Mouse (Mus musculus): ENCODE measurements around the gene Scaf4.
"Not testable (repeated sequence)": the region's sequence is repeated elsewhere in the genome, so short reads cannot be mapped to it uniquely, and the experiment has no call there.

Gene Scaf4

DNA sequence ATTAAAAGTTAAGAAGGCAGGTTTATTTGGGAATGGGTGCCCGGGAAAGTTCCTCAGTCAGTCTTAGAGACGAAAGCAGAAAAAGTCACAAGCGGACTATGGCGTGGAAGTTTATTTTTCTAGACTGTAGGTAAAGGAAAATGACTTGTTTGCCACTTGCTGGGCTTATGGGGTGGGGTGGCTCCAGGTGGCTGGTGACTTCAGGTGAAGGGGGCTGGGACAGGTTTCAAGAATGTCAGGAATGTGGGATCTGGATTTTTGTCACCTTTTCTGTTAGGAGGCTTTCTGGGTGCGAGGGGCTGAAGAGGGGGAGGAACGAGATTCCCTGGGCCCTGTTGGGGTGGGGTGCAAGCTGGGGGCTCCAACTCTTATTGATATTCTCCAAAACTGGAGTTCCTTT is 7.4 kb upstream of the Scaf4 start:
- DNase-seq (ENCODE audit: low spot score in 2 of 2): no peak

DNA sequence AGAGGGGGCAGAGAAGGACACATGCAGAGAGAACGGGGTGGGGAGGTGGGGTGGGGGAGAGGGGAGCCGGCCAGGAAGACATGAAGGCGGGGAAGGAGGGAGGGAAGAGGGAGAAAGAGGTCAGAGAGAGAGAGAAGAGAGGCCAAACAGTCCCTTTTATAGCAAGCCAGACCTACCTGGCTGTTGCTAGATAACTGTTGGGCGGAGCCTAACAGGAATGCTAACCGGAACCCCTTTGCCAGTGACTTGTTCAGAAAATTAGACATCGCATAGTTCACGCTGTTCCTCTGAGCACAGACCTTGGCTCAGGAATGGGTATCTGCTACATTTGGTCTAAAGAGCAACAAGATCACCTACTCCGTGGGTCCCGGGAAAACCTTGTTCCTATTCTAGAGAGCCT is 6.7 kb upstream of the Scaf4 start:
- DNase-seq (ENCODE audit: low spot score in 2 of 2): no peak

DNA sequence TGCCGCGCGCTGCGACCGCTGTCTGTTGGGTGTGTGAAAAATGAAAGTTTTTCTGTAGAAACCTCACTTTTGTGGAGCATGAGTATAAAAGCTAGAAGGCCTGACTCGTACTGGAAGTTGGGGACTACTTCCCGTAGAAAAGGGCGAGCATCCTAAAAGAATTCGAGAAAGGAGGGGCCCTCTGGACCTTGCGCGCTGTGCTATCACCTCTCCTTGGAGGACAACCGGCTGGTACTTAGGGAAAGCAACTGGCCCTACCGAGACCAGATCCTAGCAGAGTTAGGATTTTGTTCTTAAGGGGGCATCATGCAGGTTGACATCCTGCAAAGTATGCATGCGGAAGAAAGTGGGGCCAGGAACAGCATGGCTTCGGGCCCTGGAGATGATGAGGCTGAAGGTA is 613 bp upstream of the Scaf4 start:
- peak in 1 of 2 experiments; percentile 12 for DNase-seq (ENCODE audit: low spot score in 2 of 2)

DNA sequence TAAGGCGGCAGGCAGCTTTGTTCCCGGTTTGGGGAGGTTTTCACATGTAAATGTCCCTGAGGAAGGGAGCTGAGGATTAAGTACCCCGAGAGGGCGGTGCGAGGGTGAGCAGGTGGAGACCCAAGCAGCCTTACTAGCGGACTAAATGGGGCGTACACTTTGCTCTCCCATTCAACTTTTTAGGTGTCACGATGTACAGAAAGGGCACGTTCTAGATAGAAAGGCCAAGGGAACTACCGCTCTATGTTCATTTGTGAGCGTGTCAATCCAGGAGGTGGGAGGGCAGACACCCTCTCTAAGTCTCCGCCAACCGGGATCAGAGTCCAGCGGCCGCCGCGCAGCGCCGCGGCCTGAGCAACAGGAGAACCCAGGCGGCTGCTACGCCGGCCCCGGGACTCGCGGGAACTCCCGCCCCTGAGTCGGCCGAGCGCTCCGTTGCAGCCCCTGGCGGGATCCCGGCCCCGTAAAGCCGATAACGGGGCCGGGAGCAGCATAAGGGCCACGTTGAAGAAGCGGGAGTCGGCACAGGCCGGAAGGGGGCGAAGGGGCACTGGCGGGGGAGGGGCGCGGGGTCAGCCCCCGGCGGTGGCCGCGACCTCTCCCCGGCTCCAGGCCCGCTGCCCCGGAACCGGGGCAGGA is 918 bp downstream of the Scaf4 start:
- peak in 1 of 2 experiments; percentile 17 for DNase-seq (ENCODE audit: low spot score in 2 of 2)

DNA sequence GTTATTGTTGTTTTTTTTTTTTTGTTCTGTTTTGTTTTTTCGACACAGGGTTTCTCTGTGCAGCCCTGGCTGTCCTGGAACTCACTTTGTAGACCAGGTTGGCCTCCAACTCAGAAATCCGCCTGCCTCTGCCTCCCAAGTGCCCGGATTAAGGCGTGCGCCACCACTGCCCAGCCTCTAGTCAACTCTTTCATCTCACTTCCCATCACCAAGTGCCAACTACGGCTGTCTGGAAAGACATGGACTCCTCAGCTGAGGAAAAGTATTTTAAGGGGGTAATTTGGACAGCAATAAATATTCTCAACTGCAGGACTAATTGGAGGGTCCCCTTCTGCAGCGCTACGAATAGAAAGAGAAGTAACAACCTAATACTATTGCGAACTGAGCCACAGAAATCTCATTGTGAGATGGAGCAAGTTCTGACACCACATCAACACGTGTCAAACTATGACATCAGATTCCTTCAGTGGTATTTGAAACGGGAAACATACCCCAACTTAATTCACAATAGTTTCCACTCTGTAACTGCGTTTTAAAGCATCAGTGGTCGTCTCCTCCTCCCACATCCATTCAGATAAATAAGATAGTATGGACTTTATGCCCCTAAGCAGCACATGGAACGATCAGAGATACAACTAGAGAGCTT is 1.6 kb downstream of the Scaf4 start:
- DNase-seq (ENCODE audit: low spot score in 2 of 2): no peak

DNA sequence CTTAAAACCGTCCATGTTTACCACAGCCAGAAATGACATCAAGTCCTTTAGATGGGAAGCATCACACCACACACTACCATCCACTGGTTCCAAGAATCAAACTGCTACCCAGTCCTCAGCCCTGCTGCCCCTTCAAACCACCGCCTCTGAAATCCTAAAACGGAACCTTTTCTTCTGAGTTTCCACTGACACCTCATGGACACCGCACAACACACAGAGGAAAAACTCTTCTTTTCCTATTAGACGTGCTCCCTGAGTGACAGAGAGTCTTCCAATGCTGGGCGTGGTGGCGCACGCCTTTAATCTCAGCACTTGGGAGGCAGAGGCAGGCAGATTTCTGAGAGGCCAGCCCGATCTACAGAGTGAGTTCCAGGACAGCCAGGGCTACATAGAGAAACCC is 2.9 kb downstream of the Scaf4 start:
- DNase-seq (ENCODE audit: low spot score in 2 of 2): no peak

DNA sequence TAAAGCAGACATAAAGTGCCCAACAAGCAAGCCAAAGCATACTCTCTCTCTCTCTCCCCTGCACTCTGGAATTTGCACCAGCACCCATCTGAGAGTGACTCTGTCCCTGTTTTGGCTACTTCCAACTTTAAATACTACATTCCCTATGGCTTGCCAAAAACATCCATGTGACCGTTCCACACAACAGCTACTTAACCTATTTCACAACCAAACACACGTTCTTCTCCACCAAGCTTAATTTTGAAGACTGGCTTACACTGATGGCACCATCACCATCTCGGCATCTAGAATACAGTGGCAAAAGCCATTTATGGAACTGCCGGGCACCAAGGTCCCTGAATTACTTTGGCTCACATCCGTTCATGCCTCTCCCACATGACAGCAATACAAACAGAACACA is 3.3 kb downstream of the Scaf4 start:
- no peak for DNase-seq (ENCODE audit: low spot score in 2 of 2)

DNA sequence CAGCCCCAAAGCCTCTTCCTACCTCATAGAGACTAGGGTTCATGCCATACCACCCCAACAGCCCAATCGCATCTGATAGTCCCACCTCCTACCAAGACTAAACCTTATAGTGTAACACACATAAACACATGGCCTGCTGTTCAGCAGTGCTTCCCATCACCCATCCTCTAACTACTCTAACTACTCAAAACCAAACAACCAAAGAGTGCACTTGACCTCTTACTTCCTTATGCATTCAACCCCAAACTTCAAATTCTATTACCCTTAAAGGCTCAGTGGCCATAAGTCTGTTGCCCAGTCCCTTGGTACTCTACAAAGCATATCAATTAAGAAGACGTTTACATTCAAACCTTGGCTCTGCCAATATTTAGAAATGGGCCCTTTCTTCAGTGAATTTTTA is 3.8 kb downstream of the Scaf4 start:
- DNase-seq (ENCODE audit: low spot score in 2 of 2): no peak

DNA sequence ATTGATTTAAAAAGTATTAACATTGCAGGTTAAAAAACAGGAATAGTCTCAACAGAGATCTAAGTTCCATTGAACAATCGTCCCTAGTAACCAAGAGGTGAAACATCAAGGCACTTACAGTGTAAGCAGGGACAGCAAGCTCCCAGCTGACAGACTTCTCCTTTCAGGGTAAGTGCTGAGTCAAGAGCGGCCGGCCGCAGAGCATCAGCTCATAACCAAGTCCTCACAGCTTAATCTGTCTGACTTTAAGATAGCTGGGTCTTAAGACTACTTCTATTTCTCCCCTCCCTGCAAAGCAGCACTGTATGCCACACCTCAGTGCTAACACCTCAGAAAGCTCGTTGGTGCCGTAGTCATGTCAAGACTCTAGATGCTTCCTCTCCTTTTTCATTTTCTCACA is 5.2 kb downstream of the Scaf4 start:
- no peak for DNase-seq (ENCODE audit: low spot score in 2 of 2)

DNA sequence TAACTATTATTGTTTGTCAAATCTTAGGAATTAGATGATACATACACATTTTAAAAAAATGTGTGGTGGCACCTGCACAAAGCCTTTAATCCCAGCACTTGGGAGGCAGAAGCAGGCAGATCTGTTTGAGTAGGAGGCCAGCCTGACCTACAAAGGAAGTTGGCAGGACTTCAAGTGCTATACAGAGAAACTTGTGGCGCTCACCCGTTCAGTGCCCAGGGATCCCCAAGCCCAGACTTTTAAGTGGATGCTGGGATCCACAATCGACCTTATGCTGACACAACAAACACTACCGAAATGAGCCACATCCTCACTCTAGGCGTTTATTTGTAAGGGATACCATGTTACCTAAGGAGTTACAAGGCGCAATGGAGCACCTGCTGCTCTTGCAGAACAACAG is 8.8 kb downstream of the Scaf4 start:
- DNase-seq (ENCODE audit: low spot score in 2 of 2): no peak

DNA sequence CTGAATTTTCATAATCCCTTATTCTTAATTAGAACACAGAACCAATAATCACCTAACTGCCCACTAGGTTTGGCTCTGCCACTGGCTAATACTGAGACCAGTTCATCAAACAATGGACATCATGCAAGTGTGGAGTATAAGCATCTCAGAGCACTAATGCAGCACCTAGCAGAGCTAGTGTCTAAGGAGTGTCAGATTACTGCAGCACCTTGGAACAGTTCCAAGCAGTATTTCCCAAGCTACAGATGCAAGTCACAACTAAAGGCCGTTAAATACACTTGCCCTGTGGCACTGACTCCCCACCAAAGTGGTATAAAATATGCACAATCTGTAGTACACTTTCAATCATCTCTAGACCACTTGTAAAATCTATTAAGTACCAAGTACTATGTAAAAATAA is 17.7 kb downstream of the Scaf4 start:
- DNase-seq (ENCODE audit: low spot score in 2 of 2): no peak

DNA sequence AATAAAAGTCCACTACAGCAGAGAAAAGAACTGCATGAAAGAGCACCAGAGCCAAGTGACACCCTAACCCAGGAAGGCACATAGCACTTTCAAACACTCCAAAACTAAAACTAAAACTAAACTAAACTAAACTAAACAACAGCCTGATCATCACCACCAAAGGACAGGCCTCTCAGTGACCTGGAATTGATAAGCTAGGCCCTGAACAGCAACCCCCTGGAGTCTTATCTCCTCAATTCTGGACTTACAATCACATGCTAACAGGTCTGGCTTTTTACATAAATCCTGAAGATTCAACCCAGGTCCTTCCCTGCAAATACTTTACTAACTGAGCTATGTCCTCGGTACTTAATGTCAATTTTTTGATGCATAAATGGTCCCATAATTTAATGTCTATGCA is 19.2 kb downstream of the Scaf4 start:
- DNase-seq (ENCODE audit: low spot score in 2 of 2): no peak

DNA sequence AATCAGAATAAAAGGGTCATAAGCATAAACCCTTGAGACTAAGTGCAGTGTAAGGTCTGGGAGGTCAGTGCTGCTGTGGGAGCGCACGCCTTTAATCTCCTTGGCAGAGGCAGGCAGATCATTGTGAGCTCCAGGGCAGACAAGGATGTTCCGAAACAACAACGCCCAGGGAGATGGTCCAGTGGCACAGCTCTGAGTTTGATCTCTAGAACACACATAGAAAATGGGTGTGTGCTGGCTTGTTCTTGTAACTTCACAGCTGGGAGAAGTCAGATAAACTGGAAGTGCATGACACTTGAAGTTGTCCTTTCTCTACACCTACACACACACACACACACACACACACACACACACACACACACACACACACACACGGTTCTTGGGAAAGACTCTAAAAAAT is 20.3 kb downstream of the Scaf4 start:
- DNase-seq (ENCODE audit: low spot score in 2 of 2): no peak

DNA sequence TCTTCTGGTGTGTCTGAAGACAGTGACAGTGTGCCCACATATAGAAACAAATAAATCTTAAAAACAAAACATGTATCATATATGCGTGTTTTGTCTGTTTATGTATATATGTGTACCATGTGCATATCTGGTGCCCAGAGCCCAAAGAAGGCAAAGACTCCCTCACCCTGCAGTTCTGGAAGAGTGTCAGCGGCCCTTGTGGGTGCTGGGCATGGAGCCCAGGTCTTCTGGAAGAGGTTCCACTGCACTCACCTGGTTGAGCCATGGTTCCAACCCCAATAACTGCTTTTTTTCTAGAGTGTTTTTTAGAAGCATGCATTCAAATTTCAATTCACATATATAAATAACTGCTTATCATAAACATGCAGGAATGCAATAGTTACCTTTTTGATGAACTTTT is 22.5 kb downstream of the Scaf4 start:
- DNase-seq (ENCODE audit: low spot score in 2 of 2): no peak

DNA sequence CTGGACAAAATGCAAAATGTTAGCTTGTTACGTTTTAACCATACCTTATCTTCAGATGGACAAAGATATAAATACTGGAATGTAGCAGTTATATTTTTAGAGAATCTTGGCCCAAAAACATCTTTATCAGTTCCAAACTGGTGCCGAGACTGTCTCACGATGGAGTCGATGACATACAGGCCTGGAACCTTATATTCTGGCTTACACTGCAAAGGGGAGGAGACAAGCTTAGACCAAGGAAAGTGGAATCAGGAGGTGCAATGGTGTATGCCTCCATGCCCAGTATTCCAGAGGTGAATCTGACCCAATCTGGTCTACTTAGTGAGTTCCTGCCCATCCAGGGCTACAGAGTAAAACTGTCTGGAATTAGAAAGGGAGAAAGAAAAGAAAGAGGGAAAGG is 24.2 kb downstream of the Scaf4 start:
- DNase-seq (ENCODE audit: low spot score in 2 of 2): no peak

DNA sequence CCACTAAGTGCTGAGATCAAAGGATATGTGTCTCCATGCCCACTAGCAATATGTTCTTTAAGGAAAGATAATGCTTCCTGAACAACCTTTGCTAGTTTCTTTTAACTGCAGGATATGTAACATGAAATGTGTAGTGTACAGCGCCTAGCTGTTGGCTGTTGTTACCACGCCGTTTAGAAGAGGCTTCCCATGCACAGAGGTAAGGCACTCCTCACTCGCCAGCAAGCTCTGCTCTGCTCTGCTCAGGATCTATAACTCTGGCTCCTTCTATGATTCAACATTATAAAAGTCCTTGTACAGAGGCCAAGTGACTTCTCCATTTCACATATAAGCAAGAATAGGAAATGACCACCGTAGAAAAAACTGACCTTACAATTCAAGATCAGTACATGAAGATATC is 24.7 kb downstream of the Scaf4 start:
- no peak for DNase-seq (ENCODE audit: low spot score in 2 of 2)

DNA sequence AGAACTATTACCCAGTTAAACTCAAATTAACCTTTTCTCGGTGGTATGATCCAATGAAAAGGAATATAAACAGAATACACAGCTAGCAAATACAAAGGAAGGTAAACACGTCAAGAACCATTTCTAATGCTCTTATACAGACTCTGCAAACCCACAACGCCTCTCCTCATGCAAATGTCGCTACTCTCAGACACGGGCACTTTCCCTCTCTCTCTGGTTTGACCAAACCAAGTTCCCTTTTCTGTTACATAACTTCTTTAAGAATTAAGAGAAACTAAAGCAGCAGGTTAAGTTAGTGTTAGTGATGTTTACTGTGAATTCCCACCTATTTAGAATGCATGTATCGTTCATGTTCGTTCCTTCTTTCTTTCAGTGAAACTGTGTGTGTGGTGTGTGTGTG is 25.4 kb downstream of the Scaf4 start:
- DNase-seq (ENCODE audit: low spot score in 2 of 2): no peak

DNA sequence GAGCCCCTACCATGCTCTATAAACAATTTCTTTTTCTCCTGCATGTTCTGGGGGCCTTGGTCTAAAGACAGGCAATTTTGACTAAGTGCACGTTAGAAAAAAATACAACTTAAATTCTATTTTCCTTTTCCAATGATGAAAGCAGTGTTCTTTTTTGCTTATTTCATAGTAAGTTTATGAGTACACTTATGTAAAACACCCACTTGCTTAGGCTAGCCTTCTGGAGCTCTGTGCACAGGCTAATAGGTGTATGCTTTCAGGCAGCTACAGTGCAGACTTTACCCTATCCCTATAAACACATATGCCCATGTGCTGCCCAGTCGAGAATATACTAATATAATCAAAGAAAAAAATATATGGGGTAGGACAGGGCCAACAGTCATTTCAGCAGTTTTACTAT is 31.8 kb downstream of the Scaf4 start:
- no peak for DNase-seq (ENCODE audit: low spot score in 2 of 2)

DNA sequence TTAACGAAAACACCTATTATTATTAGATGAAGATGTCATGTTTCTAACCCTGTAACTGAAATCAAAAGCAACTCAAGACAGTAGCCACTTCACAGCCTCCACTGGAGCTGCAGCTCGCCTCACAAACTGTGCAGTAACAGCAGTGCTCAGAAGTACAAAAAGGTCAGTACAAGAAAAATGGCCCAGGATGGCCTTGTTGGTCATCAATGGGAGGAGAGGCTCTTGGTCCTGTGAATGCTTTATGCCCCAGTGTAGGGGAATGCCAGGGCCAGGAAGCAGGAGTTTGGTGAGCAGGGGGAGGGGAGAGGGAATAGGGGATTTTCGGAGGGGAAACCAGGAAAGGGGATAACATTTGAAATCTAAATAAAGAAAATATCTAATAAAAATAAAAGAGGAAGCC is 33.0 kb downstream of the Scaf4 start:
- not testable (repeated sequence) for DNase-seq (ENCODE audit: low spot score in 2 of 2)

DNA sequence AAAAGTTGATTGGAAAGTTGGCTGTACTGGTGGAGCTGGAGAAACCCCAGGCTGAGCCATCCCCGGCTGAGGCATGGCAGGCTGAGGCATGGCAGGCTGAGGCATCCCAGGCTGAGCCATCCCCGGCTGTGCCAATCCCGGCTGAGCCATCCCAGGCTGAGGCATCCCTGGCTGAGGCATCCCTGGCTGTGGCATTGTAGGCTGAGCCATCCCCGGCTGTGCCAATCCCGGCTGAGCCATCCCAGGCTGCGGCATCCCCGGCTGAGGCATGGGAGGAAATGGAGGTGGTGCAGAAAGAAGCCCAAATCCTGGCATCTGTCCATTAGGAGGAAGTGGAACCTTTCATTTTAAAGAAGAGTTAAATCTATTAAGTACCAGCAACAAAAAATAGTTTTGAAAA is 34.2 kb downstream of the Scaf4 start:
- no peak for DNase-seq (ENCODE audit: low spot score in 2 of 2)

DNA sequence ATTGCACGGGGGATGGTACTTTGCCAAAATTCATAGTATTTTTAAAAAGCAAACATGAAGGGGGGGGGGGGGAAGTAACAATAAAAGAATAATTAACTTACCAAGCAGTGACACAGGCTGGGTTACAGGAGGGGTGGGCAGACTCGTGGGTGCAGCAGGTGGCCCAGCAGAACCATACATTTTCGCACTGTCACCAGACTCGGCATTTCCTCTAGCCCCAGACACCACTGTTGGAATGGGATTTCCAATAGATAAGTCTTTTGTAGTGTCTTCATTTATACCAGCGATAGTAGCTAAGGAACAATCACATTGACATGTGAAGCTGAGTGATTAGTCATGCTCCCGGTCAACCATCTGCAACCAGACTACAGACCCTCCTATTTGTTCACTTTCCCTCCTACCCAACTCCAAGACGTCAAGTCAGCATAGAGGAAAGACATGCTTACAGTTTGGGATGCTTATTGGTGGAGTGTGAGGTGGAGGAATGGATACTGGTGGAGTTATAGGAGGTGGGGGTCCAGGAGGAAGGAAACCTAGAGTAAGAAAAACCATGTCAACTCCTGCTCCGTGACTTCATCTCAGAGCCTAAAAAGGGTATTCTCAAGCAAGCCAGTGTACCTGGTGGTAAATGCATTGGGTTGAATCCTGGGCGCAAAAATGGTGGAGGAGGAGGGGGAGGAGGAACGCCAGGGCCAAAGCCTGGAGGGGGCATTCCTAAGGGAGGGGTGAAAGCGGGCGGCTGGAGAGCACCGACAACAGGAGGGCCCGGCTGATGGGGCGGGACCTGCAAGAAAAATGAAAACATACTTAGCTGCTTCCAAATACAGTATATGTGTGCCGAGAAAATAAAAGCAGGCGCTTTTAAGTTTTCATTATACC is 41.6 kb downstream of the Scaf4 start:
- DNase-seq (ENCODE audit: low spot score in 2 of 2): no peak

DNA sequence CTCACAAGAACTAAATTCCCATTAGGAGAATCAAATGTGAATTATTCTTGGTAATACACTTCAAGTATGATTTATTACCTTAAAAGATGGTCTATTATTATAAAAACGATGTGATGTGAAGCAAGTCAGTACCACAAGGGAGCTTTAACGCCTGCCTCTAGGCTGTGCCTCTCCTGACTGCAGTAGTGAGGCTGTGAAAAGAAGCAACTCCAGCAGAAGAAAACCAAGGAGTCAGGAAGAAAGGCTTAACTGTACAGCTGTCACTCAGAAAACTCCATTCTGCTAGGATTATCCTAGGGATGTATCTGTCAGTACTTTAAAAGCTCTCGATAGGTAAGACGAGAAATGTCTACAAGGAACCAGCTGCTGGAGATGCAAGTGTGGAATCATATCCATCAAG is 42.4 kb downstream of the Scaf4 start:
- DNase-seq (ENCODE audit: low spot score in 2 of 2): no peak

DNA sequence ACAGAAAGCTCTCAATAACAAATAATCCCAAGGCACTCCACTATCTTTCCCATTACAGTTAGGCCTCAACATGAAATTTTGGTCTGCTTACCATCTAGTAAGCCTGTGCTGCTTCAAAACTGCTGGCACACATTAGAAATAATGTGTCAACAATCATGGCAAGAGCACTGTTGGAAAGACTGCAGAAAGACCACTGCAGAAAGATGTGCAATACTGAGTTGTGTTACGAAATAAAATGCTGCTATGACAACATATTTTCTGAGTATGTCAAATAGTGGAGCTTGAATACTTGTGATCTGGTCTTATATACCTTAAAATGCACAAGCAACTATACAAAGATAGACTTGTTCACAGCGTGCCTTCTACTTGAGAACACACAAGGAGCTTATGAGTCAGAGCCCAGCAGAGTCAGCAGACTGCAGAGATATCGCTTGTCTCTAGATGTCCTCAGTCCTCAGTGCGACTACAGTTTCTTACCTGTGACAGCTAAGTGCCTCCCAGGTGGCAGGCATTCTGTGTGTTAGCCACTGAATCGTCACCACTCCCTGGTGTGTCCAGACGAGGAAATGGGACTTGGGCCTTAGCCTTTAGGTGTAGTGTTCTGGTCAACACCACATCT is 45.1 kb downstream of the Scaf4 start:
- DNase-seq (ENCODE audit: low spot score in 2 of 2): no peak

Measured in frontal cortex, postnatal 14 days (tissue).